Mouse (Mus musculus): ENCODE measurements around the gene Pttg1. TPM values are rescaled to one million over a fixed set of nuclear protein-coding genes. Genes with fewer than 3 reads are reported as not detected.

Gene Pttg1
- polyA plus RNA-seq, 1 experiment from 2014 or later, result 51.2 TPM

- 96% methylated on average over 10 of the region's 10 CpGs for WGBS
- no peak overlapping the region for H3K4me2 ChIP-seq (replicated peaks)
- peaks cover 89% of the 10 kb centered on the region for H3K36me3 ChIP-seq
- H3K27me3 ChIP-seq, result no peaks in the 10 kb centered on the region
- H3K4me1 ChIP-seq (replicated peaks), result no peaks in the 10 kb centered on the region
- H3K9me3 ChIP-seq, result no peaks in the 10 kb centered on the region
- H3K27ac ChIP-seq, result no peak overlapping the region
- H3K4me3 ChIP-seq (replicated peaks), result no peak overlapping the region
- H3K9ac ChIP-seq (replicated peaks), result no peak overlapping the region
- no peak for ATAC-seq
These were observed 15.1 kb upstream of the Pttg1 start for GRCm38 (mm10) chr11:43441121-43441520.

- Histone ChIP-seq H3K9me3 (no peaks in the 10 kb centered on the region), H3K9ac (replicated peaks) (peak overlapping the region; percentile 80), H3K27ac (0 out of 2 replicates have a peak overlapping the region, but pooled peaks have one; percentile 44), H3K36me3 (peaks cover 19% of the 10 kb centered on the region), H3K4me2 (replicated peaks) (peak overlapping the region; percentile 86), H3K4me3 (replicated peaks) (peak overlapping the region; percentile 96), H3K4me1 (replicated peaks) (peaks cover 13% of the 10 kb centered on the region), H3K27me3 (no peaks in the 10 kb centered on the region)
- 7% methylated on average over 9 of the region's 9 CpGs for WGBS
- peak; percentile 65; the same call in 1 of the 2 replicates for ATAC-seq
These were observed 8.0 kb upstream of the Pttg1 start for GRCm38 (mm10) chr11:43434024-43434407.

GRCm38 (mm10) chr11:43433254-43434023 lies 7.4 kb upstream of the Pttg1 start, which contains the start of gene Slu7:
Gene Slu7 (plus strand): TSS chr11:43433744.
- Histone ChIP-seq H3K9ac (replicated peaks) (peak within 1 kb of the TSS; percentile 80), H3K4me3 (replicated peaks) (peak within 1 kb of the TSS; percentile 96), H3K36me3 (peaks cover 14% of the 10 kb centered on the region), H3K27ac (0 out of 2 replicates have a peak within 1 kb of the TSS, but pooled peaks have one; percentile 44), H3K4me1 (replicated peaks) (peaks cover 13% of the 10 kb centered on the region), H3K9me3 (no peaks in the 10 kb centered on the region; the same call in 1 of the 2 replicates), H3K27me3 (no peaks in the 10 kb centered on the region), H3K4me2 (replicated peaks) (peak within 1 kb of the TSS; percentile 86)
- WGBS, result 6% methylated on average over 38 of the region's 38 CpGs
- peak; percentile 93 for ATAC-seq

GRCm38 (mm10) chr11:43426414-43426884 lies 398 bp upstream of the Pttg1 start:
- peak overlapping the region; percentile 60 for H3K4me3 ChIP-seq (replicated peaks)
- H3K4me1 ChIP-seq (replicated peaks), result peaks cover 8% of the 10 kb centered on the region; the same call in 1 of the 2 replicates
- H3K27me3 ChIP-seq, result no peaks in the 10 kb centered on the region
- no peaks in the 10 kb centered on the region for H3K36me3 ChIP-seq
- peak overlapping the region; percentile 60 for H3K4me2 ChIP-seq (replicated peaks)
- no peak overlapping the region for H3K27ac ChIP-seq
- WGBS, result 19% methylated on average over 7 of the region's 7 CpGs
- no peaks in the 10 kb centered on the region; the same call in 1 of the 2 replicates for H3K9me3 ChIP-seq
- peak; percentile 55; the same call in 1 of the 2 replicates for ATAC-seq
- no peak overlapping the region for H3K9ac ChIP-seq (replicated peaks)

GRCm38 (mm10) chr11:43425166-43425709 lies 813 bp downstream of the Pttg1 start:
- ATAC-seq, result peak; percentile 35; the same call in 1 of the 2 replicates
- Histone ChIP-seq H3K4me1 (replicated peaks) (peaks cover 8% of the 10 kb centered on the region; the same call in 1 of the 2 replicates), H3K4me2 (replicated peaks) (peak overlapping the region; percentile 60), H3K27ac (no peak overlapping the region), H3K9me3 (no peaks in the 10 kb centered on the region; the same call in 1 of the 2 replicates), H3K36me3 (no peaks in the 10 kb centered on the region), H3K27me3 (no peaks in the 10 kb centered on the region), H3K4me3 (replicated peaks) (peak overlapping the region; percentile 60), H3K9ac (replicated peaks) (peak overlapping the region; percentile 65; the same call in 1 of the 2 replicates)
- WGBS, result 91% methylated on average over 9 of the region's 9 CpGs

- 79% methylated on average over 5 of the region's 5 CpGs for WGBS
- no peak overlapping the region for H3K9ac ChIP-seq (replicated peaks)
- no peaks in the 10 kb centered on the region for H3K36me3 ChIP-seq
These were observed 1.7 kb downstream of the Pttg1 start for GRCm38 (mm10) chr11:43424386-43424785.

GRCm38 (mm10) chr11:43417201-43417600 lies 8.8 kb downstream of the Pttg1 start:
- H3K4me2 ChIP-seq (replicated peaks), result no peak overlapping the region
- H3K4me3 ChIP-seq (replicated peaks), result no peak overlapping the region
- no peaks in the 10 kb centered on the region for H3K9me3 ChIP-seq
- peaks cover 7% of the 10 kb centered on the region; the same call in 1 of the 2 replicates for H3K4me1 ChIP-seq (replicated peaks)
- ATAC-seq, result peak; percentile 57
- WGBS, result 39% methylated on average over 7 of the region's 7 CpGs
- H3K9ac ChIP-seq (replicated peaks), result no peak overlapping the region
- no peaks in the 10 kb centered on the region for H3K36me3 ChIP-seq
- no peak overlapping the region for H3K27ac ChIP-seq
- H3K27me3 ChIP-seq, result no peaks in the 10 kb centered on the region

More at GRCm38 (mm10) chr11:43424386-43424785, 1.7 kb downstream of the Pttg1 start:
- Histone ChIP-seq H3K4me1 (replicated peaks) (peaks cover 8% of the 10 kb centered on the region; the same call in 1 of the 2 replicates), H3K4me2 (replicated peaks) (no peak overlapping the region), H3K27ac (no peak overlapping the region), H3K27me3 (no peaks in the 10 kb centered on the region), H3K4me3 (replicated peaks) (no peak overlapping the region), H3K9me3 (no peaks in the 10 kb centered on the region; the same call in 1 of the 2 replicates)
- no peak for ATAC-seq

GRCm38 (mm10) chr11:43412771-43413451 lies 13.1 kb downstream of the Pttg1 start:
- WGBS, result 24% methylated on average over 14 of the region's 14 CpGs
- Histone ChIP-seq H3K27ac (no peak overlapping the region), H3K4me2 (replicated peaks) (no peak overlapping the region), H3K36me3 (no peaks in the 10 kb centered on the region), H3K4me3 (replicated peaks) (no peak overlapping the region), H3K4me1 (replicated peaks) (peaks cover 7% of the 10 kb centered on the region; the same call in 1 of the 2 replicates), H3K9ac (replicated peaks) (no peak overlapping the region), H3K9me3 (no peaks in the 10 kb centered on the region), H3K27me3 (no peaks in the 10 kb centered on the region)
- peak; percentile 41 for ATAC-seq

- peak; percentile 48; the same call in 1 of the 2 replicates for ATAC-seq
- Histone ChIP-seq H3K9ac (replicated peaks) (no peak overlapping the region), H3K4me1 (replicated peaks) (0 out of 2 replicates have a peak, but pooled peaks cover 3% of the 10 kb centered on the region), H3K27me3 (no peaks in the 10 kb centered on the region), H3K27ac (no peak overlapping the region), H3K4me2 (replicated peaks) (no peak overlapping the region), H3K4me3 (replicated peaks) (no peak overlapping the region), H3K36me3 (no peaks in the 10 kb centered on the region), H3K9me3 (no peaks in the 10 kb centered on the region)
- 0% methylated on average over 1 of the region's 1 CpGs for WGBS
These were observed 14.6 kb downstream of the Pttg1 start for GRCm38 (mm10) chr11:43411413-43411812.

- Histone ChIP-seq H3K4me2 (replicated peaks) (no peak overlapping the region), H3K4me1 (replicated peaks) (0 out of 2 replicates have a peak, but pooled peaks cover 3% of the 10 kb centered on the region), H3K27me3 (no peaks in the 10 kb centered on the region), H3K9ac (replicated peaks) (no peak overlapping the region), H3K9me3 (no peaks in the 10 kb centered on the region), H3K4me3 (replicated peaks) (no peak overlapping the region), H3K36me3 (no peaks in the 10 kb centered on the region), H3K27ac (no peak overlapping the region)
- no peak for ATAC-seq
- 81% methylated on average over 7 of the region's 7 CpGs for WGBS
These were observed 15.8 kb downstream of the Pttg1 start for GRCm38 (mm10) chr11:43410291-43410690.

- Histone ChIP-seq H3K27me3 (no peaks in the 10 kb centered on the region), H3K9ac (replicated peaks) (no peak overlapping the region), H3K27ac (no peak overlapping the region), H3K4me1 (replicated peaks) (no peaks in the 10 kb centered on the region), H3K4me3 (replicated peaks) (no peak overlapping the region), H3K36me3 (no peaks in the 10 kb centered on the region), H3K4me2 (replicated peaks) (no peak overlapping the region), H3K9me3 (peaks cover 6% of the 10 kb centered on the region; the same call in 1 of the 2 replicates)
- 89% methylated on average over 2 of the region's 2 CpGs for WGBS
- no peak for ATAC-seq
These were observed 17.2 kb downstream of the Pttg1 start for GRCm38 (mm10) chr11:43408888-43409287.

Measured in midbrain, embryonic 13.5 days (tissue).